Mouse (Mus musculus): ENCODE results near the gene Pex11b. TPM values are rescaled to one million over a fixed set of nuclear protein-coding genes. Genes with fewer than 3 reads are reported as not detected.
"Not testable (repeated sequence)": the region's sequence is repeated elsewhere in the genome, so short reads cannot be mapped to it uniquely, and the experiment has no call there.

The Pex11b gene
- polyA plus RNA-seq (2012; rRNA removed), result 61.4 and 64.5 TPM in 2 replicates

- peak; percentile 75 to 91 for DNase-seq (ENCODE audit: extremely low spot score in 1 of 2, low spot score in 1 of 2)
Observed at GRCm38 (mm10) chr3:96634928-96635879, at the start of gene Pex11b, which contains the start of gene Gm42957. Gene Pex11b (plus strand): TSS chr3:96635376. Gene Gm42957 (plus strand): TSS chr3:96635474.

- DNase-seq (ENCODE audit: extremely low spot score in 1 of 2, low spot score in 1 of 2), result no peak
Observed at GRCm38 (mm10) chr3:96590657-96591056, 44.5 kb upstream of the Pex11b start.

DNA sequence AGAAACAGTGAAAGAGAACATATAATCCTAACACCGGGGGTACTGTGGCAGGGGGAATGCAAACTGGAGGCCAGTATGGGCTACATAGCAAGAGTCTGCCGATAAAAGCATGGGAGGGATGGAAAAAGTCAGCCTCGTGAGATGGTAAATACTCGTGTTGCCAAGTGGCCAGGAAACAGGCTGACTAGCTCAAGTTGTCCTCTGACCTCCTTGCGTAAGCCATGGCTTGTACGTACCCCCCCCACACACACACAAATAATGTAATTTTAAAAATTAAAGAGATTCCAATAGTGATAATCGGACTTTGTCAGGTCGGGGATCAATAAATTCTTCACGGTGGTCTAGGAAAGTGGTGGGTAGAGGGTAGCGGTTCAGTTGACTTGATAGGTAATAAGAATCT, 41.8 kb upstream of the Pex11b start:
- DNase-seq (ENCODE audit: extremely low spot score in 1 of 2, low spot score in 1 of 2), result no peak

- peak; percentile 89 to 95 for DNase-seq (ENCODE audit: extremely low spot score in 1 of 2, low spot score in 1 of 2)
Observed at GRCm38 (mm10) chr3:96593790-96594560, 41.2 kb upstream of the Pex11b start, which contains the start of gene Polr3gl. Gene Polr3gl (minus strand): TSS chr3:96594181.

- DNase-seq (ENCODE audit: extremely low spot score in 1 of 2, low spot score in 1 of 2), result no peak
Observed at GRCm38 (mm10) chr3:96594851-96595250, 40.3 kb upstream of the Pex11b start.

- DNase-seq (ENCODE audit: extremely low spot score in 1 of 2, low spot score in 1 of 2), result peak; percentile 65 to 68
Observed at GRCm38 (mm10) chr3:96595661-96596060, 39.5 kb upstream of the Pex11b start.

DNA sequence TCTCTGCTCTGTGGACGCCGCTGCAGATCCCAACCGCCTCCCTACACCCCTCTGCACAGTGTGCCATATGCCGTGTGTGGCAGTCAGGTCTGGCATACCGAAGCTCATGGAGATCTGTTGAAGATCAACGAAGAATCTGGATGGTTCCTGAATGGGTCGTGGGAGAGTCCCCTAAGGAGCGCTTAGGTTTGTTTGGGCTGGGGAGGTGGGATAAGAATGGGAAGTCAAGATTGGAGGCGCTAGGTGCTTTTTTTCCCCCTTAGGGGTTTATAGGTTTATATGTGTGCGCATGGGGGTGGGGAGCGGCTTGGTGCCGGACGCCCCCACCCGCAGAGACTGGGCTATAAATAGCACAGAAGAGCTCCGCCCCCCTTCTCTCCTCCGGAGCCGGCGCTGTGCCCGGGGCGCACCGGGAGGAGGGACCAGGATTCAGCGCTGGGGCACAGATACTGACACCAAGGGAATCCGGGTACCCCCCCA, 38.9 kb upstream of the Pex11b start, which contains the start of gene Ankrd34a:
Gene Ankrd34a (plus strand): TSS at position 409 of the 480 bp plus-strand sequence.
- peak; percentile 75 to 88 for DNase-seq (ENCODE audit: extremely low spot score in 1 of 2, low spot score in 1 of 2)

GRCm38 (mm10) chr3:96596855-96597254, 38.3 kb upstream of the Pex11b start:
- DNase-seq (ENCODE audit: extremely low spot score in 1 of 2, low spot score in 1 of 2), result peak in 1 of 2 experiments; percentile 39

- DNase-seq (ENCODE audit: extremely low spot score in 1 of 2, low spot score in 1 of 2), result no peak
Observed at GRCm38 (mm10) chr3:96597435-96597891, 37.7 kb upstream of the Pex11b start.

DNA sequence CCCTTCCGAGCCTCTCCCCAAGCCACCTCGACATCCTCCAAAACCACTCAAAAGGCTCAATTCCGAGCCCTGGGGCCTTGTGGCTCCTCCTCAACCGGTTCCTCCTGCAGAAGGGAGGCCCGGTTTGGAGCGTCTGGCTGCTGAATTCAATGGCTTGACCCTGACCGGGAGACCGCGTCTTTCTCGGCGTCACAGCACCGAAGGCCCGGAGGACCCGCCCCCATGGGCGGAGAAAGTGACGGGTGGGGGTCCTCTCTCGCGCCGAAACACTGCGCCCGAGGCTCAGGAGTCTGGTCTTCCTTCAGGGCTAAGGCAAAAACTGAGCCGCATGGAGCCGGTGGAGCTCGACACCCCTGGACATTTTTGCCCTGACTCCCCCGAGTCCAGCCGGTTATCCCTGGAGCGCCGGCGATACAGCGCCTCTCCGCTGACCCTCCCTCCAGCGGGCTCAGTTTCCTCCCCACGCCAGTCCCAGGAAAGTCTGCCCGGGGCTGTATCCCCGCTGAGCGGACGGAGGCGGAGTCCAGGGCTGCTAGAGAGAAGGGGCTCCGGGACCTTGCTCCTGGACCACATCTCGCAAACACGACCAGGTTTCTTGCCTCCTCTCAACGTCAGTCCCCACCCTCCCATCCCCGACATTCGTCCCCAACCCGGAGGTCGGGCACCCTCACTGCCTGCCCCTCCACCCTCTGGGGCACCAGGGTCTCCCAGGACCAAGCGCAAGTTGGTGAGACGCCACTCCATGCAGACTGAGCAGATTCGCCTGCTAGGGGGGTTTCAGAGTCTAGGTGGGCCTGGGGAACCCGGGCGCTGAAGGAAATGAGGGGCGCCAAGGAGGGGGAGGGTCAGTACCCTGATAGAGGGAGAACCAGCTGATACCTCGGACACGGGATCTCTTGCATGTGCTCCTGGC, 36.8 kb upstream of the Pex11b start:
- DNase-seq (ENCODE audit: extremely low spot score in 1 of 2, low spot score in 1 of 2), result peak in 1 of 2 experiments; percentile 16

- no peak for DNase-seq (ENCODE audit: extremely low spot score in 1 of 2, low spot score in 1 of 2)
Observed at GRCm38 (mm10) chr3:96599069-96599393, 36.1 kb upstream of the Pex11b start.

DNA sequence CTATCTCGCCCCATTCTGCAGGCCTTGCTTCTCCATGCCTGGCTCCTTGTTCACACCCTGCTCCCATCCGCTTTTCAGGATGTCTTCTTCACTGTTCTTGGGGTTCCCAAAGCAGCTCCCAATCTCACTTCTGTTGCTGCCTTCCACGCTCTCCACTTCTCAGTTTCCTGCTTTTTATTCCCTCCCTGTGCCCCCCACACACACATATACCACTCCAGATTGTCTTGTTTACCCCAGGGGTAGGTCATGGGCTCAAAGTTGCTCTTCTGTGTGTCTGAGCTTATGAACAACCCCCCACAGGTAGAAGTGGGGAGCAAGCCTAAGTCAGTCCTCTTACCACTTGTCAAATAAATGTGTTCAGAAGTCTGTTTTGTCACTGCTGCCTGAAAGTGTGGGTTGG, 35.8 kb upstream of the Pex11b start:
- no peak for DNase-seq (ENCODE audit: extremely low spot score in 1 of 2, low spot score in 1 of 2)

DNA sequence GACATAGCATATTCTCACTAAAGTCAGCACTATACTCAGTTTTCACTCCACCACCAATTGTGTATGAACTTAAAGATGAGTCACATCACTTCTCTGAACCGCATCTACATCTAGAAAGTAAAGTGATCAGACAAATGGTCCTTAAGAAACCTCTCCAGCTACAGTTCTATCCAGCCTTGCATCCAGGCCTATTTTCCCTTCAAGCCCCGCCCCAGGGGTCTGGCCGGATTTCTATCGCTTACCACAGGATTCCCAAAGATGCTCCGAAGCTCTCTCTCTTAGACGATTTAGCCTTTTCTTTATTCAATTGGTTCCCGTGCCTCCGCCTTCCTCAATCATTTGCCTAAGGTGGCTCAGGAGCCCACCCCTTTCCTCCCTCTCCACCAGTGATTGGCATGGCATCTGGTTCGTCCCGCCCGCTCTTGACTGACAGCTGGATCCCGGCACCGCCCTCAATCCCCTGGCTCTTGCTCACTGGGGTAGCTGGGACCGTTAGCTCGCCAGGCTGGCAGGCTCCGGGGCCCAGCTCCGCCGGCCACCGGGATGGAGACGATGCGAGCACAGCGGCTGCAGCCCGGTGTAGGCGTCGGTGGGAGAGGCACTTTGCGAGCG, 34.4 kb upstream of the Pex11b start, which contains the start of gene Lix1l:
Gene Lix1l (plus strand): TSS at position 511 of the 612 bp plus-strand sequence.
- DNase-seq (ENCODE audit: extremely low spot score in 1 of 2, low spot score in 1 of 2), result peak; percentile 93 to 95

DNA sequence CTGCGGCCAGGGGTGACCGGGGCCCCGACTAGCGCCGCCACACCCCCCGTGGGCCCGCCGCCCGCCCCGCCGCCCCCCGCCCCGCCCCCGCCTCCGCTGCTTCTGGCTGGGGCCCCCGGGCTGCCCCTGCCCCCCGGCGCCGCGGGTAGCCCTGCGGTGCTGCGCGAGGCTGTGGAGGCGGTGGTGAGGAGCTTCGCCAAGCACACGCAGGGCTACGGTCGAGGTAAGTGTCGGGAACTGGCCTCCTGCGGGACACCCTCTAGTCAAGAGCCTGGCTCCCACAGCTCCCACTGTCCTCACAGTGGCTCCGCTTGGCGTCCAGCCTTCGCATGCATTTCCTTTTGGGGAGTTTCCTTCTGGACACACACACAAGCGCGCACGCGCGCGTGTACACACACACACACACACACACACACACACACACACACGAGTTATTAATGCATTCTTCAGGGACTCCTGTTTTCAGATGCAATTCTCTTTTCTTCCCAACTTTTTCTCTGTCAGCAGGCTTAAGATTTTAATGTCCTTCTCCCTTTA, 33.9 kb upstream of the Pex11b start:
- DNase-seq (ENCODE audit: extremely low spot score in 1 of 2, low spot score in 1 of 2), result no peak

DNA sequence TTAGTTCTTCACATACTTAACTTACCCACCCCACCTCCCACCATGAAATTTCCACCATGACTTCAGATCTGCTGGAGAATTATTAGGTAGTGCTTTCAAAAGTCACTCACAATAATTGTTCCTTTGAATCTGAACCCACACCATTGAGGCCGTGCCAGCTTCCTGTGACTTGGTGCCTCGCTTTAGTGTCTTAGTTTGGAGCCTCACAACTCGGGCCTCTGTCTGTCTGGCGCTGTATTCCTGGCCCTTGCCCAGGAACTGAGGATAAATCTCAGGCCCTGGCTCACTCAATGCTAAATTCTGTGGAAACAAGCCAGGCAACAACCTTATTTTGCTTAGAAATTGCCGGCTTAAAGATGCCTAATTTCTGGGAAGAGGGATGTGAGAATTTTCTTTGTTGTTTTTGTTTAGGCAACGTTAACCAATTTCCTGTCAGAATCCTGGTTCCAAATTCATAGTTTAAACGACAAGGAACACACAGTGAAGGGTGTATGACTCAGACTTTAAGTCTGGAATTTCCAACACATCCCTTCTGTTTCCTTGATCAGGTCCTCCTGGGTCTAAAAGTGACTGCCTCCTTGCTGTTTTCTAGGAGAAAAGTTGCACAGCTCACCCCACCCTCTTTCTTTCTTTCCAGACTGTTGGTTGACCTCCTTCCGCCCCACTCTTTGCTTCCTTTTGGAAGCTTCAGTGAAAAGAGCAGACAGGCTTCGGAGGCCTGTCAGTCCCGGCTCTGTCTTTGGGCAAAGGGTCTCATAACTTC, 33.1 kb upstream of the Pex11b start:
- no peak for DNase-seq (ENCODE audit: extremely low spot score in 1 of 2, low spot score in 1 of 2)

- DNase-seq (ENCODE audit: extremely low spot score in 1 of 2, low spot score in 1 of 2), result no peak
Observed at GRCm38 (mm10) chr3:96602704-96603084, 32.5 kb upstream of the Pex11b start.

GRCm38 (mm10) chr3:96603311-96603710, 31.9 kb upstream of the Pex11b start:
- no peak for DNase-seq (ENCODE audit: extremely low spot score in 1 of 2, low spot score in 1 of 2)

- DNase-seq (ENCODE audit: extremely low spot score in 1 of 2, low spot score in 1 of 2), result not testable (repeated sequence)
Observed at GRCm38 (mm10) chr3:96606007-96606406, 29.2 kb upstream of the Pex11b start.

Data from frontal cortex, adult 2 months (tissue).